Mouse (Mus musculus): ENCODE data around the gene Rps27. TPM values are rescaled to one million over a fixed set of nuclear protein-coding genes. Genes with fewer than 3 reads are reported as not detected.
A peak's percentile ranks its signal among the peaks of the same experiment; 100 is the strongest.
"Not testable (repeated sequence)": the region's sequence is repeated elsewhere in the genome, so short reads cannot be mapped to it uniquely, and the experiment has no call there.

Gene Rps27
- polyA plus RNA-seq, 1 experiment = 2,177 TPM

- Histone ChIP-seq H3K27ac (ENCODE audit: control insufficient read depth, insufficient read depth, low read length) (0 out of 2 replicates have a peak within 1 kb of the TSS, but pooled peaks have one; percentile 9), H3K36me3 (ENCODE audit: control insufficient read depth, insufficient read depth, low read length) (peaks cover 9% of the 10 kb centered on the region), H3K4me3 (ENCODE audit: control insufficient read depth, insufficient read depth, low read length) (peak within 1 kb of the TSS; percentile 88), H3K4me1 (replicated peaks; ENCODE audit: control insufficient read depth, insufficient read depth, low read length) (peaks cover 14% of the 10 kb centered on the region), H3K27me3 (ENCODE audit: control insufficient read depth, insufficient read depth, low read length) (no peaks in the 10 kb centered on the region)
- peak; percentile 48; the same call in 1 of the 2 replicates for TF ChIP-seq CTCF (IDR thresholded peaks at IDR 0.05; ENCODE audit: borderline replicate concordance, control insufficient read depth, extremely low read depth, insufficient read depth, low read length, poor library complexity)
- TF ChIP-seq POLR2A (IDR thresholded peaks at IDR 0.05; ENCODE audit: control insufficient read depth, extremely low read depth, insufficient read depth, low read length, poor library complexity) = peak; percentile 73
- peak; percentile 95 for DNase-seq
- WGBS = 1% methylated on average over 40 of the region's 40 CpGs
Observed at GRCm38 (mm10) chr3:90253653-90254418, 40.4 kb upstream of the Rps27 start, which contains the start of gene Crtc2. Gene Crtc2, plus strand, starts transcription at chr3:90254163.

DNA sequence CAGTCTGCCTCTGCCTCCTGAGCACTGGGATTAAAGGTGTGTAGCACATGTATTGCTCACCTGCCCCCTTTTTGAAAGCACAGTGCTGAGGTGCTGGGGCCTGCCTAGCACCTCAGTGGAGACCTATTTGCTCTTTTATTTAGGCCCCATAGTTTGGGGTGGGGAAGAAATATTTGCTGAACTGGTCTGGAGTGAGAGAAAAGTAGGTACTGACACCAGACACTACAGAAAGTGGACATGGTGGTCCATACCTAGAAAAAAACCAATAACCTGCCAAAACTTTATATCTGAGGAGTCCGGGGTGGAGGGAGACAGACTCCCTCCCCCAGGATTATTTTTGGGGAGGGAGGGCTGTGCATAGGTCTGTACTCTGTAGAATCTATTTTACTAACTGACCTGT lies 39.7 kb upstream of the Rps27 start:
- not testable (repeated sequence) for H3K36me3 ChIP-seq (ENCODE audit: control insufficient read depth, insufficient read depth, low read length); H3K27me3 ChIP-seq (ENCODE audit: control insufficient read depth, insufficient read depth, low read length); H3K27ac ChIP-seq (ENCODE audit: control insufficient read depth, insufficient read depth, low read length); H3K4me3 ChIP-seq (ENCODE audit: control insufficient read depth, insufficient read depth, low read length); DNase-seq
- WGBS = 81% methylated on average over 1 of the region's 1 CpGs
- H3K4me1 ChIP-seq (replicated peaks; ENCODE audit: control insufficient read depth, insufficient read depth, low read length) = peaks cover 18% of the 10 kb centered on the region

- peaks cover 19% of the 10 kb centered on the region for H3K4me1 ChIP-seq (replicated peaks; ENCODE audit: control insufficient read depth, insufficient read depth, low read length)
- 98% methylated on average over 2 of the region's 2 CpGs for WGBS
Observed at GRCm38 (mm10) chr3:90252659-90253058, 39.2 kb upstream of the Rps27 start.

GRCm38 (mm10) chr3:90251731-90252226 lies 38.3 kb upstream of the Rps27 start:
- peaks cover 21% of the 10 kb centered on the region for H3K4me1 ChIP-seq (replicated peaks; ENCODE audit: control insufficient read depth, insufficient read depth, low read length)
- WGBS = 93% methylated on average over 12 of the region's 12 CpGs
- not testable (repeated sequence) for H3K4me3 ChIP-seq (ENCODE audit: control insufficient read depth, insufficient read depth, low read length); H3K27me3 ChIP-seq (ENCODE audit: control insufficient read depth, insufficient read depth, low read length); H3K36me3 ChIP-seq (ENCODE audit: control insufficient read depth, insufficient read depth, low read length); DNase-seq; H3K27ac ChIP-seq (ENCODE audit: control insufficient read depth, insufficient read depth, low read length)

More at GRCm38 (mm10) chr3:90252659-90253058, 39.2 kb upstream of the Rps27 start:
- DNase-seq; H3K27ac ChIP-seq (ENCODE audit: control insufficient read depth, insufficient read depth, low read length); H3K36me3 ChIP-seq (ENCODE audit: control insufficient read depth, insufficient read depth, low read length); H3K27me3 ChIP-seq (ENCODE audit: control insufficient read depth, insufficient read depth, low read length); H3K4me3 ChIP-seq (ENCODE audit: control insufficient read depth, insufficient read depth, low read length): not testable (repeated sequence)

GRCm38 (mm10) chr3:90250791-90251190 lies 37.3 kb upstream of the Rps27 start:
- DNase-seq = no peak
- H3K4me3 ChIP-seq (ENCODE audit: control insufficient read depth, insufficient read depth, low read length) = no peak overlapping the region
- H3K27me3 ChIP-seq (ENCODE audit: control insufficient read depth, insufficient read depth, low read length) = no peaks in the 10 kb centered on the region
- H3K27ac ChIP-seq (ENCODE audit: control insufficient read depth, insufficient read depth, low read length) = no peak overlapping the region
- WGBS = 93% methylated on average over 6 of the region's 6 CpGs
- TF ChIP-seq POLR2A (IDR thresholded peaks at IDR 0.05; ENCODE audit: control insufficient read depth, extremely low read depth, insufficient read depth, low read length, poor library complexity) (no peak), CTCF (IDR thresholded peaks at IDR 0.05; ENCODE audit: borderline replicate concordance, control insufficient read depth, extremely low read depth, insufficient read depth, low read length, poor library complexity) (no peak)
- peaks cover 22% of the 10 kb centered on the region for H3K4me1 ChIP-seq (replicated peaks; ENCODE audit: control insufficient read depth, insufficient read depth, low read length)
- no peaks in the 10 kb centered on the region for H3K36me3 ChIP-seq (ENCODE audit: control insufficient read depth, insufficient read depth, low read length)

DNA sequence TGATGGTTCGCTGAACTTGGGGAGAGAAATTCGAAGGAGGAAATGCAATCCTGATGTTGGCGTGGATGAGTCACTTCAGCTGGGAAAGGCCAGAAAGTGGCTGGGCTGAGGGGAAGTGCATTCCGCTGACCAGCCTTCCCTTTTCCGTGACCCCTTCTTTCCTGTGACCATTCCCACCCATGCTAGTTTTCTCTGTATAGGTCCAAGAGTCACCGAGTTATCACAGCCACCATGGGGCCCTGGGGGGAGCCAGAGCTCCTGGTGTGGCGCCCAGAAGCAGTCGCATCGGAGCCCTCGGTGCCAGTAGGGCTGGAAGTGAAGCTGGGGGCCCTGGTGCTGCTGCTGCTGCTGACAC lies 35.3 kb upstream of the Rps27 start:
- 6% methylated on average over 10 of the region's 10 CpGs for WGBS
- TF ChIP-seq POLR2A (IDR thresholded peaks at IDR 0.05; ENCODE audit: control insufficient read depth, extremely low read depth, insufficient read depth, low read length, poor library complexity) = no peak
- TF ChIP-seq CTCF (IDR thresholded peaks at IDR 0.05; ENCODE audit: borderline replicate concordance, control insufficient read depth, extremely low read depth, insufficient read depth, low read length, poor library complexity) = no peak
- no peaks in the 10 kb centered on the region for H3K27me3 ChIP-seq (ENCODE audit: control insufficient read depth, insufficient read depth, low read length)
- H3K4me3 ChIP-seq (ENCODE audit: control insufficient read depth, insufficient read depth, low read length) = peak overlapping the region; percentile 81
- no peaks in the 10 kb centered on the region for H3K36me3 ChIP-seq (ENCODE audit: control insufficient read depth, insufficient read depth, low read length)
- peak; percentile 30 for DNase-seq
- peaks cover 14% of the 10 kb centered on the region for H3K4me1 ChIP-seq (replicated peaks; ENCODE audit: control insufficient read depth, insufficient read depth, low read length)
- H3K27ac ChIP-seq (ENCODE audit: control insufficient read depth, insufficient read depth, low read length) = peak overlapping the region; percentile 47
